Mouse (Mus musculus) lung, embryonic 16.5 days (tissue): ENCODE measurements at regions not wholly inside any gene's neighbourhood (a gene's known extent, or its start where the extent isn't known, plus 50 kb on each side); places are given as distances from the start of the nearest gene placed in this dataset.

Experiments
- ATAC-seq: fragments of 200-750 bp; cut with Nextera tagmentation; 2 replicates; pipeline ENCODE4 v1.8.0; 2017; ENCODE audit warnings: low read depth, mild to moderate bottlenecking, moderate library complexity
- H3K27ac ChIP-seq: fragments of 300-500 bp; sonication (generic); 2 replicates; pipeline ENCODE4 v1.5.1; 2014; ENCODE audit warnings: mild to moderate bottlenecking, control low read depth, low read length
- H3K27me3 ChIP-seq: fragments of 300-500 bp; sonication (generic); 2 replicates; pipeline ENCODE4 v1.6.1; 2014; ENCODE audit warnings: low read depth, low read length, mixed read lengths; ENCODE audit not compliant: control insufficient read depth, insufficient read depth
- H3K36me3 ChIP-seq: fragments of 300-500 bp; sonication (generic); 2 replicates; pipeline ENCODE4 v1.6.1; 2014; ENCODE audit warnings: low read length; ENCODE audit not compliant: control insufficient read depth, insufficient read depth
- H3K4me1 ChIP-seq: fragments of 300-500 bp; sonication (generic); replicated peaks from 2 replicates; pipeline ENCODE4 v1.6.1; 2014; ENCODE audit warnings: low read length, mixed read lengths; ENCODE audit not compliant: control insufficient read depth, insufficient read depth
- H3K4me2 ChIP-seq: fragments of 300-500 bp; sonication (generic); 2 replicates; pipeline ENCODE4 v1.6.1; 2014; ENCODE audit warnings: low read depth, low read length, control low read depth
- H3K4me3 ChIP-seq: fragments of 300-500 bp; sonication (generic); 2 replicates; pipeline ENCODE4 v1.5.1; 2014; ENCODE audit warnings: mild to moderate bottlenecking, low read length, control low read depth
- H3K9ac ChIP-seq: fragments of 300-500 bp; sonication (generic); 2 replicates; pipeline ENCODE4 v1.6.1; 2014; ENCODE audit warnings: low read length, control low read depth
- H3K9me3 ChIP-seq: fragments of 300-500 bp; sonication (generic); 2 replicates; pipeline ENCODE4 v1.6.1; 2016; ENCODE audit warnings: low read length; ENCODE audit not compliant: control insufficient read depth
- WGBS: fragments of 180-500 bp; shearing (Covaris S2); extraction: QIAGEN DNeasy Blood & Tissue Kit; methylation state at CpG from one replicate; pipeline ENCODE4 v1.1.7; 2014; 5-methylcytosine and 5-hydroxymethylcytosine counted together

GRCm38 (mm10) chr5:46431644-46432367 lies 574.4 kb upstream of the Lcorl start:
- Histone ChIP-seq H3K4me2 (no peak overlapping the region), H3K36me3 (no peaks in the 10 kb centered on the region), H3K9me3 (no peaks in the 10 kb centered on the region), H3K4me3 (no peak overlapping the region), H3K4me1 (no peaks in the 10 kb centered on the region), H3K27ac (no peak overlapping the region), H3K27me3 (no peaks in the 10 kb centered on the region), H3K9ac (no peak overlapping the region)
- no peak for ATAC-seq
- WGBS = 77% methylated on average over 3 of the region's 3 CpGs

DNA sequence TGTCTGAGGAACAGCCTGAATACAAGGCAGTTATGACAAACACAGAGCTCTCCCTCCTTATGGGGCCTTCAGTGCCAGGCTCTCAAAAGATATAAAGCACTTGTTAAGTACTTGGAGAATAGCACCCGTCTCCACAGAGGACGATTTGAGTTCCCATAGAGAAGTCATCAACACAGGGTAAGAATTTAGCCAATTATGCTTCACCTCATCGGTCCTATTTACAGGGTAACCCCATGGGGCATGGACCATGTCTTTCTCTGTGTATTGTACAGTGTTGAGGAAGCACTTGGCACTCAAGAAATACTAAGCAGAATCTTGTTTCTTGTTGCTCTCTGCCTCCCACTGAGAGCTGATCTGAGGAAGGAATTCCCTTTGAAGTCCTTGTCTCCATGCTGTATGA lies 565.3 kb upstream of the Lcorl start:
- Histone ChIP-seq H3K27ac (no peak overlapping the region), H3K27me3 (no peaks in the 10 kb centered on the region), H3K36me3 (no peaks in the 10 kb centered on the region), H3K9ac (no peak overlapping the region), H3K4me2 (no peak overlapping the region), H3K4me3 (no peak overlapping the region), H3K9me3 (no peaks in the 10 kb centered on the region), H3K4me1 (no peaks in the 10 kb centered on the region)
- no peak for ATAC-seq
- WGBS = 74% methylated on average over 3 of the region's 3 CpGs

DNA sequence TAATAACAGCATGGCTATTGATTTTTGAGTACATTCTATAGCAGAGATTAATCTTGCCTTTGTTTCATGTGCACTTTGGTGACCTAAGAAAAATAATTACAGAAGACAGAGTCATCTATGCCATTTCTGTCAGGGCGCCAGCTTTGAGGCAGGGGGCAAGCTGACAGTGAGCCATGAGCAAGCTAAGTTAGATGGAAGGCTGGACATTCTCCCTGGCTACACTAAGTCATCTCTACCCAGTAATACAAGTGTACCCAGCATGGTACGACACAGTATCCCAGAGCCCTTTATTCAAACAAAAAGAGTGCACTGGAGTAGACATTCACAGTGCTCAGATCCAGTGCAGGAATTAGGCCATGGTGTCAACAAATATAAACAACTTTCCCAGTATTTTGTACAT lies 549.6 kb upstream of the Lcorl start:
- ATAC-seq = no peak
- H3K27ac ChIP-seq = no peak overlapping the region
- no peaks in the 10 kb centered on the region for H3K4me1 ChIP-seq
- H3K9ac ChIP-seq = no peak overlapping the region
- no peak overlapping the region for H3K4me2 ChIP-seq
- no peaks in the 10 kb centered on the region for H3K9me3 ChIP-seq
- no peaks in the 10 kb centered on the region for H3K36me3 ChIP-seq
- no peak overlapping the region for H3K4me3 ChIP-seq
- WGBS = 64% methylated on average over 2 of the region's 2 CpGs
- H3K27me3 ChIP-seq = no peaks in the 10 kb centered on the region

DNA sequence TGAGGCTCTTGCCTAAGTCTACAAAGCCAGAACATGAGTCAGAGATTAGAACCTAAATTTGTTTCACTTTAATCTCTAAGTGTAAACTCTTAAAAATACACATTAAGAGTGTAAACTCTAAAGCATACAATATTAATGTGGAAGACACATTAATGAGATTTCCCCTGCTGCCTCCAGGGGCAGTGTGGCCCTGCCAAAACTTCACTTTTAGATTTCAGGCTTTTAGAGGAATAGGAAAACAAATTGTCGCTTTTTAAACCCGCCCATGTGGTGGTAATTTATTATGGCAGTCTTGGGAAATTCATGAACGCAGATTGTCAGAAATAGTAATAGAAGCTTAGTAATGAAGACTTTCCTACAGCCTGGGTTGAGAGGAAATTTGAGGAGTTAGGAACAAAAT lies 549.0 kb upstream of the Lcorl start:
- no peaks in the 10 kb centered on the region for H3K9me3 ChIP-seq
- H3K27me3 ChIP-seq = no peaks in the 10 kb centered on the region
- ATAC-seq = no peak
- H3K27ac ChIP-seq = no peak overlapping the region
- no peak overlapping the region for H3K4me2 ChIP-seq
- WGBS = 40% methylated on average over 3 of the region's 3 CpGs
- no peaks in the 10 kb centered on the region for H3K36me3 ChIP-seq
- H3K4me3 ChIP-seq = no peak overlapping the region
- H3K9ac ChIP-seq = no peak overlapping the region
- no peaks in the 10 kb centered on the region for H3K4me1 ChIP-seq

GRCm38 (mm10) chr5:46386591-46386990 lies 529.2 kb upstream of the Lcorl start:
- Histone ChIP-seq H3K27ac (no peak overlapping the region), H3K36me3 (no peaks in the 10 kb centered on the region), H3K4me3 (no peak overlapping the region), H3K9me3 (no peaks in the 10 kb centered on the region), H3K4me2 (no peak overlapping the region), H3K4me1 (no peaks in the 10 kb centered on the region), H3K27me3 (no peaks in the 10 kb centered on the region), H3K9ac (no peak overlapping the region)
- ATAC-seq = no peak
- 59% methylated on average over 2 of the region's 2 CpGs for WGBS

- H3K4me3 ChIP-seq = no peak overlapping the region
- 75% methylated on average over 1 of the region's 1 CpGs for WGBS
- no peak overlapping the region for H3K9ac ChIP-seq
These were observed 509.9 kb upstream of the Lcorl start for GRCm38 (mm10) chr5:46367328-46367727.

DNA sequence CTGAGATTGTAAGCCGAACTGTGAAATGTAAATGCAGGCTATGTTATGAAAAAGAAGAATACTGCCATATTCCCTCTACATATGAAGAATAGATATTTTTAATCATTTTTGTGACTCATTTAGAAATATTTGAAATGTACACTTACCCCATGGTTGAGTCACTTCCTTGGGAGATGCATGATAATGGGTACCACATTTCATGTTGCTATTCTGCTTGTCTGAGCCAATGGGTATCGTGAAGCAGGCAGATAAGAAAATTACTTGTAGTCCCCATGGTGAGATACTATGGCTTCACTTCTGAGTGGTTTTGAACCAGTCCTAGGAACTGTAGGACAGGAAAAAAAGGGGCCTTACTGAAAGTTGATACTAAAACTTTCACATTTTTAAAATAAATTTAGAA lies 506.2 kb upstream of the Lcorl start:
- Histone ChIP-seq H3K27me3 (no peaks in the 10 kb centered on the region), H3K27ac (no peak overlapping the region), H3K4me3 (no peak overlapping the region), H3K36me3 (no peaks in the 10 kb centered on the region), H3K4me1 (no peaks in the 10 kb centered on the region), H3K9ac (no peak overlapping the region), H3K4me2 (no peak overlapping the region), H3K9me3 (no peaks in the 10 kb centered on the region)
- ATAC-seq = no peak
- 87% methylated on average over 2 of the region's 2 CpGs for WGBS

More at GRCm38 (mm10) chr5:46367328-46367727, 509.9 kb upstream of the Lcorl start:
- Histone ChIP-seq H3K27ac (no peak overlapping the region), H3K4me2 (no peak overlapping the region), H3K27me3 (no peaks in the 10 kb centered on the region), H3K9me3 (no peaks in the 10 kb centered on the region), H3K36me3 (no peaks in the 10 kb centered on the region), H3K4me1 (no peaks in the 10 kb centered on the region)
- no peak for ATAC-seq

DNA sequence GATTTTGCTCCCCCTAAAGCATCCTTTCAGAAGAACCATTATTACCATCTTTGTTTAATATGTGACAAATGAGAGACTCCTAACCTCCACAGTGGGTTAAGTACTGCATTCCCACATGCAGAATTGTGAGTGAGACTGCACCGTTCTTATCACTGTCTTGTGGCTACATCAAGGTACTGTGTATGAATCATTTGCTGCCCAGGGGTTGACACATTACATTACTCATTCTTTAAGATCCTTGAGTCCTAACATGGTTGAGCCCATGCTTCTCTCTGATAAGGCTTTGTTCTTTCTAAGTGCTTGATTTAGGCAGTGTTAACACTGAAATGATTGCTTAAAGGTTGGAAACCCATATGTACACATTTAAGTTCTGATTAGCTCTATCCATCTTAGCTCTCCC lies 504.2 kb upstream of the Lcorl start:
- H3K27ac ChIP-seq = no peak overlapping the region
- H3K9me3 ChIP-seq = no peaks in the 10 kb centered on the region
- no peak overlapping the region for H3K9ac ChIP-seq
- H3K4me1 ChIP-seq = no peaks in the 10 kb centered on the region
- H3K36me3 ChIP-seq = no peaks in the 10 kb centered on the region
- no peak for ATAC-seq
- H3K27me3 ChIP-seq = no peaks in the 10 kb centered on the region
- no peak overlapping the region for H3K4me3 ChIP-seq
- no peak overlapping the region for H3K4me2 ChIP-seq
- WGBS = 11% methylated on average over 1 of the region's 1 CpGs

DNA sequence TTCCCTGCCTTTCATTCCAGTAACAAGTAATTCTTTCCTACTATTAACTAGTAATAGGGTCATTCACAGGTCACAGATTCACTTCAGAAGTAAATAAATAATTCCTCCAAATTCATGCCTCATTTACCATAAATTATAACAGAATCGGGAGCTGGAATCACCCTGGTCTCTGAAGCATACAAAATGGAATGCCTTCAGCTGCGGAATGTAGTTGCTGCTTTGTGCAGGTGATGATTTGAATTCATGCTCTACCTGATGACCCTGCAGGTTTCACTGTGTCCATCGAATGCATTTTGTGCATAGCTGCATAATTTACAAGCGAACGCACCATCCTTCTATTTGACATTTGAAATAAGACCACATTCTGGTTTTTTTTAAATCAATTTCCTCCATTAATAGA lies 491.0 kb upstream of the Lcorl start:
- WGBS = 86% methylated on average over 5 of the region's 5 CpGs
- H3K27me3 ChIP-seq = no peaks in the 10 kb centered on the region
- no peaks in the 10 kb centered on the region for H3K4me1 ChIP-seq
- H3K27ac ChIP-seq = no peak overlapping the region
- no peak overlapping the region for H3K4me2 ChIP-seq
- no peaks in the 10 kb centered on the region for H3K9me3 ChIP-seq
- H3K9ac ChIP-seq = no peak overlapping the region
- H3K36me3 ChIP-seq = no peaks in the 10 kb centered on the region
- ATAC-seq = no peak
- H3K4me3 ChIP-seq = no peak overlapping the region
